Mouse (Mus musculus): ENCODE results near the gene Olfr814. TPM values are rescaled to one million over a fixed set of nuclear protein-coding genes. Genes with fewer than 3 reads are reported as not detected.

Olfr814 gene
- polyA plus RNA-seq (2015; fragmentation: Illumina TruSeq; extraction: RNeasy Lipid Tissue Mini Kit (QIAGEN cat#74804); ENCODE audit: low read depth, low replicate concordance) = not detected

DNA sequence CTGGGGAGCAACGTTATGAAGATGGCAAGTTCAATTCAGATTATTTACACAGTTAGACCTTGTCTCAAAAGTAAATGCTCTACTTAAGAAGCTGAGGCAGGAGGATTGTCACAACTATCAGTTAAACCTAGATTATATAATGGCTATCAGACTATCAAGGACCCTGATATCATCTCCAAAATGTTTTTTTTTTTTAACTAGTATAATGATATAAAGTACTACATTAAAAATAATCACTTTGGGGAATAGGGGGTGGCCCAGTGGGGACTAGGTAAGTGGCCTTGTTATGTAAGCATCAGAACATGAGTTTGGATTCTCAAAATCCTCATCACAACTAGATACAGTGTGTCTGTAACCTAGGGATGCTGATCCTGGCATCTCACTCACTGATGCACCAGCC lies at the start of gene Olfr814:
Gene Olfr814 (minus strand): TSS at position 101 of the 400 bp plus-strand sequence.

DNA sequence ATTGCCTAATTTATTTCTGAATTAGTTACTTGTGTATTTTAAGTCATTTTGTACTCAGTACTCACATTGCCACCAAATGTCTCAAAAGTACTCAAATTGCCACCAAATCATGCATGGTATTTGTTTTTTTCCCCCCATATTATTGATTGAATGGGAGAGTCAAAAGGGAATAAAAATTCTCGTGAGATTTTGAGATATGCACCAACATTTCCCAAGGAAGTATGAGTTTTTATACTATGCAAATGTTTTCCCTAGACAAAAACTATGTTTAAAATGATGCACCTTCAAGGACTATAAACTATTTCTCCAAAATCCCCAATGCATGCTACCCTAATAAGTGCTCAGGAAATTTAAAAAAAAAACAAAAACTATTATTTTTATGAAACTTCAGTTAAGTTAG lies 35.8 kb upstream of the Olfr814 start, which contains the start of gene Olfr816:
Gene Olfr816 (minus strand): TSS at position 101 of the 400 bp plus-strand sequence.

DNA sequence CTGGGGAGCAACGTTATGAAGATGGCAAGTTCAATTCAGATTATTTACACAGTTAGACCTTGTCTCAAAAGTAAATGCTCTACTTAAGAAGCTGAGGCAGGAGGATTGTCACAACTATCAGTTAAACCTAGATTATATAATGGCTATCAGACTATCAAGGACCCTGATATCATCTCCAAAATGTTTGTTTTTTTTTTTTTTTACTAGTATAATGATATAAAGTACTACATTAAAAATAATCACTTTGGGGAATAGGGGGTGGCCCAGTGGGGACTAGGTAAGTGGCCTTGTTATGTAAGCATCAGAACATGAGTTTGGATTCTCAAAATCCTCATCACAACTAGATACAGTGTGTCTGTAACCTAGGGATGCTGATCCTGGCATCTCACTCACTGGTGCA lies 26.1 kb upstream of the Olfr814 start, which contains the start of gene Olfr815:
Gene Olfr815 (minus strand): TSS at position 101 of the 400 bp plus-strand sequence.

DNA sequence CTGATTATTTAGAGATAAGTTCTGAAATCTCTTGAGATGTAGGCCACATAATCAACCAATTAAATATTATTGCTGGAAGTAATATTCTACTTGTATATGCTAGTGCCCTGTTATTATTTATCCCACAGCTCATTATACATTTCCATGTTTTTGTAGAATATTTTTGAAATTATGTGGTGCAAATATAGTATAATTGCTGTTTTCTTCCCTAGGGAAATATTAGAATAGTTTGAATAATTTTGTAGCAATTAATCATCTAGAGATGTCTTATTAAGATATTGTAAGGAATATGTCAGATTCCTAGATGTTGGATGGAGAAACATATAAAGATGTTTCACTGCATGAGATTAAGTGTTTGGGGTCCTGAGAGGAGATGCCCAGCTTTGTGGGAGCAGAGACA lies 24.6 kb downstream of the Olfr814 start, which contains the start of gene Olfr813:
Gene Olfr813 (plus strand): TSS at position 301 of the 400 bp plus-strand sequence.

DNA sequence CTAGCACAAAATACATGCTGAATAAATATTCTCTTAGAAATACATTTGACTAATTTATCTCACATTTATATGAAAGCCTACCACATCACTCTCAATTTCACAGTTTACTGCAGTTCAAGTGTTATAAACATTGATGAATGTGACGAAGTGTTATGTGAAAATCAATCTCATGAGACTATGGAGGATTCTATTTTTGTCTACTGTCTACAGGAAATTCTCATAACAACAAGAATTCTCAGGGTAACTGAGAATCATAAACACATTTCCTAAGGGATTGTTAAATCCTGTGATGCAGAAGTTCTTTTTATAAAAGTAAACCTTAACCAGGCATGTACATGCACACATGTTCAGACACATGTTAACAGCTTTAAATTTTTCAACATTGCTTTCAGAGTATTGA lies 33.7 kb downstream of the Olfr814 start, which contains the start of gene Olfr812:
Gene Olfr812 (minus strand): TSS at position 101 of the 400 bp plus-strand sequence.

Other genes starting within 250 kb of the Olfr814 start
- gene Olfr799, start 242.4 kb downstream of the Olfr814 start, polyA plus RNA-seq (2015; fragmentation: Illumina TruSeq; extraction: RNeasy Lipid Tissue Mini Kit (QIAGEN cat#74804); ENCODE audit: low read depth, low replicate concordance) = not detected
- gene Olfr800, start 222.2 kb downstream of the Olfr814 start, polyA plus RNA-seq (2015; fragmentation: Illumina TruSeq; extraction: RNeasy Lipid Tissue Mini Kit (QIAGEN cat#74804); ENCODE audit: low read depth, low replicate concordance) = not detected
- gene Olfr801, start 206.0 kb downstream of the Olfr814 start, polyA plus RNA-seq (2015; fragmentation: Illumina TruSeq; extraction: RNeasy Lipid Tissue Mini Kit (QIAGEN cat#74804); ENCODE audit: low read depth, low replicate concordance) = not detected
- gene Olfr802, start 191.7 kb downstream of the Olfr814 start, polyA plus RNA-seq (2015; fragmentation: Illumina TruSeq; extraction: RNeasy Lipid Tissue Mini Kit (QIAGEN cat#74804); ENCODE audit: low read depth, low replicate concordance) = not detected
- gene Olfr803, start 185.6 kb downstream of the Olfr814 start, polyA plus RNA-seq (2015; fragmentation: Illumina TruSeq; extraction: RNeasy Lipid Tissue Mini Kit (QIAGEN cat#74804); ENCODE audit: low read depth, low replicate concordance) = not detected
- not detected for gene Olfr804, start 176.6 kb downstream of the Olfr814 start, polyA plus RNA-seq (2015; fragmentation: Illumina TruSeq; extraction: RNeasy Lipid Tissue Mini Kit (QIAGEN cat#74804); ENCODE audit: low read depth, low replicate concordance)
- gene Olfr805, start 150.5 kb downstream of the Olfr814 start, polyA plus RNA-seq (2015; fragmentation: Illumina TruSeq; extraction: RNeasy Lipid Tissue Mini Kit (QIAGEN cat#74804); ENCODE audit: low read depth, low replicate concordance) = not detected
- gene Olfr806, start 137.9 kb downstream of the Olfr814 start, polyA plus RNA-seq (2015; fragmentation: Illumina TruSeq; extraction: RNeasy Lipid Tissue Mini Kit (QIAGEN cat#74804); ENCODE audit: low read depth, low replicate concordance) = not detected
- gene Olfr807, start 122.1 kb downstream of the Olfr814 start, polyA plus RNA-seq (2015; fragmentation: Illumina TruSeq; extraction: RNeasy Lipid Tissue Mini Kit (QIAGEN cat#74804); ENCODE audit: low read depth, low replicate concordance) = not detected
- not detected for gene Olfr808, start 114.4 kb downstream of the Olfr814 start, polyA plus RNA-seq (2015; fragmentation: Illumina TruSeq; extraction: RNeasy Lipid Tissue Mini Kit (QIAGEN cat#74804); ENCODE audit: low read depth, low replicate concordance)
- gene Olfr809, start 105.2 kb downstream of the Olfr814 start, polyA plus RNA-seq (2015; fragmentation: Illumina TruSeq; extraction: RNeasy Lipid Tissue Mini Kit (QIAGEN cat#74804); ENCODE audit: low read depth, low replicate concordance) = not detected
- not detected for gene Olfr810, start 84.9 kb downstream of the Olfr814 start, polyA plus RNA-seq (2015; fragmentation: Illumina TruSeq; extraction: RNeasy Lipid Tissue Mini Kit (QIAGEN cat#74804); ENCODE audit: low read depth, low replicate concordance)
- not detected for gene Olfr811, start 75.5 kb downstream of the Olfr814 start, polyA plus RNA-seq (2015; fragmentation: Illumina TruSeq; extraction: RNeasy Lipid Tissue Mini Kit (QIAGEN cat#74804); ENCODE audit: low read depth, low replicate concordance)
- not detected for gene Olfr812, start 33.8 kb downstream of the Olfr814 start, polyA plus RNA-seq (2015; fragmentation: Illumina TruSeq; extraction: RNeasy Lipid Tissue Mini Kit (QIAGEN cat#74804); ENCODE audit: low read depth, low replicate concordance)
- gene Olfr813, start 24.5 kb downstream of the Olfr814 start, polyA plus RNA-seq (2015; fragmentation: Illumina TruSeq; extraction: RNeasy Lipid Tissue Mini Kit (QIAGEN cat#74804); ENCODE audit: low read depth, low replicate concordance) = not detected
- not detected for gene Olfr815, start 26.0 kb upstream of the Olfr814 start, polyA plus RNA-seq (2015; fragmentation: Illumina TruSeq; extraction: RNeasy Lipid Tissue Mini Kit (QIAGEN cat#74804); ENCODE audit: low read depth, low replicate concordance)
- not detected for gene Olfr816, start 35.7 kb upstream of the Olfr814 start, polyA plus RNA-seq (2015; fragmentation: Illumina TruSeq; extraction: RNeasy Lipid Tissue Mini Kit (QIAGEN cat#74804); ENCODE audit: low read depth, low replicate concordance)
- gene Olfr818, start 69.2 kb upstream of the Olfr814 start, polyA plus RNA-seq (2015; fragmentation: Illumina TruSeq; extraction: RNeasy Lipid Tissue Mini Kit (QIAGEN cat#74804); ENCODE audit: low read depth, low replicate concordance) = not detected
- gene Olfr819, start 87.4 kb upstream of the Olfr814 start, polyA plus RNA-seq (2015; fragmentation: Illumina TruSeq; extraction: RNeasy Lipid Tissue Mini Kit (QIAGEN cat#74804); ENCODE audit: low read depth, low replicate concordance) = not detected
- not detected for gene Olfr247, start 96.3 kb upstream of the Olfr814 start, polyA plus RNA-seq (2015; fragmentation: Illumina TruSeq; extraction: RNeasy Lipid Tissue Mini Kit (QIAGEN cat#74804); ENCODE audit: low read depth, low replicate concordance)
- gene Gm10310, start 105.2 kb upstream of the Olfr814 start, polyA plus RNA-seq (2015; fragmentation: Illumina TruSeq; extraction: RNeasy Lipid Tissue Mini Kit (QIAGEN cat#74804); ENCODE audit: low read depth, low replicate concordance) = not detected
- not detected for gene Olfr820, start 132.8 kb upstream of the Olfr814 start, polyA plus RNA-seq (2015; fragmentation: Illumina TruSeq; extraction: RNeasy Lipid Tissue Mini Kit (QIAGEN cat#74804); ENCODE audit: low read depth, low replicate concordance)
- gene Olfr821, start 150.5 kb upstream of the Olfr814 start, polyA plus RNA-seq (2015; fragmentation: Illumina TruSeq; extraction: RNeasy Lipid Tissue Mini Kit (QIAGEN cat#74804); ENCODE audit: low read depth, low replicate concordance) = not detected
- gene Olfr822, start 191.4 kb upstream of the Olfr814 start, polyA plus RNA-seq (2015; fragmentation: Illumina TruSeq; extraction: RNeasy Lipid Tissue Mini Kit (QIAGEN cat#74804); ENCODE audit: low read depth, low replicate concordance) = not detected
- not detected for gene Olfr823, start 235.5 kb upstream of the Olfr814 start, polyA plus RNA-seq (2015; fragmentation: Illumina TruSeq; extraction: RNeasy Lipid Tissue Mini Kit (QIAGEN cat#74804); ENCODE audit: low read depth, low replicate concordance)

All from brain, adult 10 weeks (tissue).